Mouse (Mus musculus): Measurements from ENCODE around the gene Gm1673.

- TF ChIP-seq GATA1 (IDR thresholded peaks at IDR 0.05; ENCODE audit: borderline replicate concordance, low read length), result no peak
- no peak for TF ChIP-seq FLI1 (IDR thresholded peaks at IDR 0.05; ENCODE audit: low read length)
Observed at GRCm38 (mm10) chr5:33982731-33983259, 438 bp upstream of the Gm1673 start.

Measured in megakaryocyte, embryonic 14.5 days (primary cell).